Mouse (Mus musculus): ENCODE measurements around the gene Dazap2.

GRCm38 (mm10) chr15:100619200-100619599 is 4.1 kb downstream of the Dazap2 start:
- TF ChIP-seq NANOG (IDR thresholded peaks at IDR 0.05; ENCODE audit: borderline replicate concordance, low read length) (no peak), CTCF (conservative IDR thresholded peaks at IDR 0.05; ENCODE audit: low read length) (no peak), POU5F1 (IDR thresholded peaks at IDR 0.05; ENCODE audit: borderline replicate concordance, low read length) (no peak)
